Mouse (Mus musculus) MN1 (cell line): ENCODE measurements around the gene Timm44.
A peak's percentile ranks its signal among the peaks of the same experiment; 100 is the strongest.
"Not testable (repeated sequence)": the region's sequence is repeated elsewhere in the genome, so short reads cannot be mapped to it uniquely, and the experiment has no call there.

Experiments used
- DNase-seq: peaks from one replicate; pipeline ENCODE4 v3.0.0-alpha.2; 2016; ENCODE audit warnings: low spot score

Timm44 gene

DNA sequence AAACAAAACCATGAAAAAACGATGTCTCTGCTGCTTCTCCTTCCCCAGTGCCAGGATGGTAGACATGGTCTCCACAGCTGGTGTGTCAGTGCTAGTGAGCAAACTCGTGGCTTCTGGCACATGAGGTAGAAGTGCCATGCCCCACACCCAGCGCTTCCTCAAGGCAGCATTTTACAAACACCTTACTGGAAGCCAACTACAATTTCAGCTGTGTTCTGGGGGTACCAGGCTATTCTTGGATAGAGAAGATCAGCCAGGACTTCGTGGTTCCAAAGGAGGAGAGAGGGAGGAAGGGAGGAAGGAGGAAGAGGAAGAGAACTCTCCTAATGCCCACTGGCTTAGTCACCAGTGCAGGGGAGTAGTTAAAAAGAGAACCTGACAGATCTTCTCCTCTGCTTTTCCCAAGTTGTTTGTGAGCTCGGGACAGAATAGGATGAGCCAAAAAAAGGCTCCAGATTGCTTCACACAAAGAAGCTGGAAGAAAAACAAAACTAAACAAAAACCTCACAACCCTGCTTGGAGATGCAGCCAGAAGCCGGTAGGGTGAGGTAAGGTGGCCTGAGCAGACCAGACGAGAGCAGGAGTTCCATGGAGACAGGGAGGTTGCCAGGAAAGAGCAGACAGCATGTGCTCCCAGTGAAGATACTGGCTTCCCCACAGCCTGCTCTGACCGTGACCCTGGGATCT is 12.5 kb downstream of the Timm44 start:
- DNase-seq = peak; percentile 51

DNA sequence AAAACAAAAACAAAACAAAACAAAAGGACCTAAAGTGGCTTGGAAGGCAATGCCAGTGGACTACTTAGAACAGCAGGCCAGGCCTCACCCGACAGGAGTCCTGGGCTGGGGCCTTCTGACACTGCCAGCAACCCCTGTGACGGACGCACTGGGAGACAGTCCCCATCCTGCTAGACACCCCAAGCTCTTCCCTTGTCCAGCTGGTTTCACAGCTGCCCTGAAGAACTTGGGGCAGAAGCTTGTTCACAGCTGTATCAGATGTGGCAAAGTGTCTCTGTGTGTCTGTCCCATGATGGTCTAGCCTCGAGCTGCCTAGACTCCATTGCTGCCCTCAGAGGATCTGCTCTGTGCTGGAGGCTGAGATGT is 15.9 kb downstream of the Timm44 start:
- DNase-seq = no peak

DNA sequence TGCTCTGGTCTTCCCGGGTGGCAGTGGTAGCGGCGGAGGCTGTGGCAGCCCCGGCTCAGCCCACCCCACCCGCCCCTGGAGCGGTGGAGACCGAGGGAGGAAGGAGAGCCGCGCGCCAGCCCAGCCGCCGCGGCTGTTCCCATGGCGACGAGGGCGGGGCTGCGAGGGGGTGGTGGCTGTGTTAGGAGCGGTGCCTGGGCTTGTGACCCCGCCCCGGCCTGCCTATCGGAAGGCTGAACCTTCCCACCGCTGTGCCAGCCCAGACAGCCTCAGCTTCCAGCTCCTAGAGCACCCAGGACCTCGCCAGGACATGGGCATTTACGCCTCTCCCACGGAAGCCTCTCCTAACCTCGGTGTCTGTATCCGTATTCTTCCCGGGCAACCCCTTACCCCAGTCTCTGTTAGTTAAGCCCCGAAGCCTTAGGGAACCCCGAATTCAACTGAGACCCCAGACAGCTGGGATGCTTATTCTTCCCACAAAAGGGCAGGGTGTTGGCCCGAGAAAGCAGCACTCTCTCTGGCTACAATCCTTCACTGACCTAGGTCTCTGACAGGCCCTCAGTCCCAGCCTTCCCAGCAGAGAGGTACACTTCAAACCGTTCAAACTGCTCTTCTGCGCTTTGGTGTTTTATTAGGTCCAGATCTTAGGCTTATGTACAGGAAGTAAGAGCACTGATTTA is 16.4 kb downstream of the Timm44 start, which contains the start of gene Ctxn1:
Gene Ctxn1 (minus strand): TSS at position 150 of the 680 bp plus-strand sequence.
- DNase-seq = peak; percentile 99

DNA sequence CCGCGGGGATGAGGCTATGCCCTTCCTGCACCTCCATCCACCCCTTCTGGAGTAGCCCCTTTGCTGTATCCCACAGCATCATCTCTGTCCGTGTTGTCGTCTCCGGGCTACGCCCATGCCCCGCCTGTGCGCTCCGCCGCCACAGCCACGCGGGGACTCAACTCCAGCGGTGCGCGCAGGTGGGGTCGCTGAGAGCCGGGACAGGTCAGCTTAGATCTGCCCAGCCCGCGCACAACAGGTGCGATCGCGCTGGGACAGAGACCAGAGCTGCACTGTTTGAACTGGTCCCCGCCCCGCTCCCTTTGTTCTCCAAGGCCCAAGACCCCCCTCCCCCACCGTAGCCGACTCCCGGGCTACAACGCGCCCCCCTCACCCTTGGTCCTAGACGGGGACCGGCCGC is 17.0 kb downstream of the Timm44 start:
- DNase-seq = peak; percentile 77

DNA sequence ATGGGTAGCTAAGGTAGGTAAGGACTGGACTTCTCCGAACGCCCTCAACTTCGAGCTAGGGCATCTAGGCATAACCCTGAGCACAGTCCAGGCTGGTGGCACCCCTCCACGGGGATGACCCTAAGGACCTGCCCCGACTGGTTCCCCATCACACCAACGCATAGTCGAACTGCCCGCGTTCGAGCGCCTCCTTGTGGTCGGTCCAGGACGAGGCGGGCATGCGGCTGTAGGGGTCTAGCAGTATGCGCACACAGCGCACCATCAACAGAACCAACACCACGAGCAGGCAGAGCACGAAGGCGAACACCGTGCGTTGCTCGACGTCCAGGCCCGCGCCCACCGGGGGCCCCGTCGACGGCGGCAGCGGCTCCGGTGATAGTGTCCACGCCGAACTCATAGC is 17.5 kb downstream of the Timm44 start:
- peak; percentile 91 for DNase-seq

DNA sequence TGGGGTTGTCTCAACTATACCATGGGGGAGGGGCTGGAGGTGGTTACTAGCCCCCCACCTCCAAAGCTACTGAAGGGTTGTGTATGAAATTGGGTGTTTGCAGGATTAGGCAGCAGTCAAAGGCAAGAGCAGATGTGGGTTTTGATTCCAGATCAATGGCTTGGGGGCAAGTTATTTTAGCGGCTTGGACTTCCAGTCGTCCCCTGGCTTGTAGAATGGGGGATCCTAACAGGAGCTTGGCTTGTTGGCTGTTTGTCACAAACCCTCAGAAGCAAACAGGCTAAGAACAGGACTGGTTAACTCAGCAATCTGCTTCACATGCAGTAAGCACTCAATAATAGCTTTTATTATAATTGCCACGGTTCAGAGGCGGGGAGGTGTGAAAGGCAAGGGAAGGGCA is 18.4 kb downstream of the Timm44 start:
- no peak for DNase-seq

DNA sequence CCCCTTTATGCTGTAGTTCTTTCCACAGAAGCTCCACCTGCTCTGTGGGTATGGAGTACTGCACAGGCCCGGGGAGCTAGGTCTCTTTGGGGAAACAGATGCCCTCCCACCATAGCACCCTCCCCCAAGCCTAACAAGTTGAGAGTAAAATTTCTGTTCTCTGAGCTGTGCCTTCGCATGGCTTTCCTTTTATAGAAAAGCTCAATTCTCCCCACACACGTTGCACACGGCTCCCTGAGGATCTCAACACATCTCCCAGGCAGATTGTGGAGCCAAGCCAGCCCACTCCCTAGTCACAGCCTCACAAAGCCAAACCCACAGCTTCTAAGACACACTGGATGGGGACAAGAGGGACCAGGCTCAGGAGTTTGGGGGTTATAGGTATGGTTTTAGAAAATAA is 18.8 kb downstream of the Timm44 start:
- DNase-seq = no peak

DNA sequence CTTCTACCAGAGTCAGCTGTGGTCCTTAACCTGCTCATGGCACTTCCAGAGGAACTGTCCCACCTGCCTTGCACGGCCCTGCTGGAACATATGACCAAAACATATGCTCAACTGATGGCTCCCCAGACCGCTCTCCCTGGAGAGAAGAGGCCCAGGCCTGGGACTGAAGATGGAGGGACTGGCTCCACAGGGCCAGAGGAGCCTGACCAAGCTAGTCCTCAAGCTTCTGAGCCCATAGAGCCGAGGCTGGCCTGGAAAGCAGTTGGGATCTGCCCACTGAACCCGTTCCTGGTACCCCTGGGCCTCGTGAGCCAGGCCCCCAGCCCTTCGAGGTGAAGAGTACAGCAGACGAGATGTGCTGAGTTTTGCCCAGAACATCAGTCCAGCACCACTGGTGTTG is 20.2 kb downstream of the Timm44 start:
- DNase-seq = not testable (repeated sequence)

DNA sequence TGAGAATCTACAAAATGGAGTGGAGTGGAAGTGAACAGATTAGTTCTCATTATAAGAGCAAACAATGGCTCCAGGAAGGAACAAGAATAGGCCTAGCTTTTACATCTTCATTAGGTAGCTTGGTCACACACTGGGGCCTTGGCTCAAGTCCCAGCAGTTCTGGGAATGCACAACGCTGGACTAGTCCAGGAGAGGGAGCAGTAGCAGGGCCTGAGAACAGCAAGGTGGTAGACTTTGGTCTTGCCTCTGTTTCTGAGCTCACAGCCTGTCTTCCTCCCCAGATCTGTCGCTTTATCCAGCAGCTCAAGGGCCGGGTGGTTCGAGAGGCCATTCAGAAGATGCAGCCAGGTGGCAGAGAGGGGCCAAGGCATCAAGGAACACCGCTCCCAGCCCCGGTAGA is 21.7 kb downstream of the Timm44 start:
- DNase-seq = peak; percentile 93

DNA sequence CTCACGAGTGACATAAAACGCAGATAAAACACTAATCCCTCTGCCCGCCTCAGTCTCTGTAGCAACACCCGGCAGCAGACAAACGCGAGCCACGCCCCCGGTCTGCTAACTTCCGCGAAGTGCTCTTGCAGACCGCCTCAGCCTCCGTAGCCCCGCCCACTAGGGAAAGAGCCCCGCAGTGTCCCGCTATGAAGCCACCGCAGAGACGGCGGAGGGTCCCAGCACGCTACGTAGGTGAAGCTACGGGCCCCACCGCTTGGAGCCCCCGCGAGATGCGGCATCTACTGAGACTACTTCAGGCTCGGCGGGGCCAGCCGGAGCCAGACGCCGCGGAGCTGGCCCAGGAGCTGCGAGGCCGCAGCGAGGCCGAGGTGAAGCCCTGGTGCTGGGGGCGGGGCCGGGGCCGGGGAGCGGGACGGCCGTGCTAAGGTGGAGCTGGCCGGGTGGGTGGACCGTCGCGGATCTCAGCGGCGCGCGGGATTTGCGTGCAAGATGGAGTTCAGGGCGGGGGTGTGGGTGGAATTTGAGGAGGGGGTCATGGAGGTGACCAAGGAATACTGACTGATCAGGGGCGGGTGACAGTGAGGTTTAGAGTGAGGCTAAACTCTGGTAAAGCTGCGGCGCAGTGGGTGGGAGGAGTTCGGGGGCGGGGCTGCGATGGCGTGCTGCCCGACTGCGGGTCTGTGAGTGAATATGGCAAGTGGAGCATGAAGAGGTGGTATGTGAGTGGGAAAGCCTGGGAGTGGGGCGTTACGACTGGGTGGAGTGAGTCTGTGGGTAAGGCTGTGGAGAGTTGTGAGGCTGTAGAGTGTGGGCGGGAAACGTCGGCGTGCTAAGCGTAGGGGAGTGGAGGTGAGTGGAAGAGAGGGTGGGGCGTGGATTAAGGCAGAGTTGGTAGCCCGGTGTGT is 22.5 kb downstream of the Timm44 start, which contains the start of gene Snapc2:
Gene Snapc2 (plus strand): TSS at position 147 of the 908 bp plus-strand sequence.
- DNase-seq = peak; percentile 99

DNA sequence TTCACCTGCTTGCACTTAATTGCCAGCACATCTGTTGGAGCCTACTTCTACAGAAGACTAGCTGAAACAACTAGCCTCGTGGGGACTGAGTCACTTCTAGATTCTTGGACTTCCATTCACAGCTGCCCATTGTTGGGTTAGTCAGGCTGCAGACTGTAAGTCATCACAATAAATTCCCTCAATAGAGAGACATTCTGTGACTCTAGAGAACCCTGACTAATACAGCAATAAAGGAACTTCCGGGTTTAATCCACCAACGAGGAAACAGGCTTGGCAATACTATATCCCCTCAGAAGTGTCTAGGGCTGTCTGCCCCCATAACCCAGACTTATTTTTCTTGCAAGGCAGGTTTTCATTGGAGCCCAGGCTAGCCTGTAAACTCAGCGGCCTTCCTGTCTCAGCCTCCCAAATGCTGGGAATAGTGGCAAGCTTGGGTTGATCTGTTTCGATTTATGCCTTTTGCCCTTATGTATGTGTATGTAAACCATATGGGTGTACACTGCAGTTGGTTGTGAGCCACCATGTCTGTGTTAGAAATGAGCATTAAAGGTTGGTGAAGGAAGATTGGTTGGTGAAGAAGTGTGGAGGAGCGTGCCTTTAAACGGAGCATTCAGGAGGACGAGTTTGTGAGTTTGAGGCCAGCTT is 23.5 kb downstream of the Timm44 start:
- no peak for DNase-seq

DNA sequence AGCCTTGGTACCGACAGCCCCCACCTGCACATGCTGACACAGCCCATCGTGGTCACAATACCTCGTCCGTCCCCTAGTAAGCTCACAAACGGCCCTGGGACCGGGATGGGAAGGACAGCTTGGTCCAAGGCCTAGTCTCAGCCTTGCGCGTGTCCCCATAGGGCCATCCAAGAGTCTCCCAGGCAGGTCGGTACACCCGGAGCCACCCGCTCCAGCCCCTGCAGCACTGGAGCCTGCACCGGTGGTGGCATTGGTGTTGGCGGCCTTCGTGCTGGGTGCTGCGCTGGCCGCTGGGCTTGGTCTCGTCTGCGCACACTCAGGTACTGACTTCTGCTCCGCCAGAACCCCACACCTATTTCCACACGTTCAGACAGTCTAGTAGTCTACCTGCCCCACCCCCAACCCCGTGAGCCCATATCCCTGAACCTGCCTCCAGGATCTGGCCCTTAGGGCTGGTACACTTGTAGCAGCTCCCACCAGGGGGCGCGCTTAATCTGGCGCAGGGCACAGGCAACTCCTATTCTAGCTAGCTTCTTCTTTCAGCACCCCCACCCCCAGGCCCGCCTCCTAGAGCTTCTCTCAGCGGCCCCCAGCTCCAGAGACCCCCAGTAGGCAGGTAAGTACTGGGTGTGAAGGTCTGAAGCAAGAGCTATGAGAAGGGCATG is 25.3 kb downstream of the Timm44 start:
- peak; percentile 90 for DNase-seq

DNA sequence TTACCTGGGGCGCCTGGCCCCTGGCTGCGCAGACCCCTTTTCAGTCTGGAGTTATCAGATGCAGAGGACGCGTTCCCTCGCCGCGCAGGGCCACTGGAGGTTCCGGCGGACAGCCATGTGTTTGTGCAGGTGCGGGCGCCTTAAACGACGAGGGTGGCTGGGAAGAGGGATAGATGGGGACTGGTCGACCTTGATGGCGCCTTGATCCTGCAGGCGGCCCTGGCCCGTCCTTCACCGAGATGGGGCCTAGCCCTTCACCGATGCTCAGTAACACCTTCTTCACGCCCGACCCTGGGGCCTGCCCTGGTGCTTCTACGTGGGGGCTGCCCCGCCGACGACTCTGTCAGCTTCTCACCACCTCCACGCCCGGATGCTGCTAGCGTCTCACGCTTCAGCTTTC is 26.5 kb downstream of the Timm44 start:
- no peak for DNase-seq

DNA sequence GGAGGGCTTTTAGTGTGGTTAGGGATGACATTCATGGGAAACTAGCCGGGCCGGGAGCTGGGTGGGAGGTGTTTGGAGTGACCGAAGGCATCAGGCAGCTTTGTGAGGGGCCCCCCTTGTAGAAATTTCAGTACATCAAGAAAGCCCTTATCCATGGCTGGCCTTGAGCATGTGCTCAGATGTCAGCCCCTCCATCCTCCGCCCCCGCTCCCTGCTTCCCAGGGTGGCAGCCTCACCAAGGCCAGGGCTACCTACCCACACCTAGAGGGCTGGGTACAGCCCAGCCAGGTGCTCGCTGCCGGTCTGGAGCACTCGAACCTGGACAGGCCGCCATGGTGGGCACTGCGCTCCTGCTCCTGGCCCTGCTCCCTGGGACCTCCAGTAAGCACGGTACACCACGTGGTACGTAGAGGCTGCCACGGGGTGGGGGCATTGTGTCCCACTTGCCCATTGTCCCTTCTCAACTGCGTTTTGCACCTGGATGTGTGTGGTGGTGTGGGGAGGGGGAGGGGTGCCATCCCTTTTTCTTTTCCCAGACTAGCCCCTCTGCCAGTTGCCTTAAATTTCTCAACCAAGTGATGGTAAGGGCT is 27.7 kb downstream of the Timm44 start, which contains the start of gene Tgfbr3l:
Gene Tgfbr3l (plus strand): TSS at position 264 of the 590 bp plus-strand sequence.
- no peak for DNase-seq

DNA sequence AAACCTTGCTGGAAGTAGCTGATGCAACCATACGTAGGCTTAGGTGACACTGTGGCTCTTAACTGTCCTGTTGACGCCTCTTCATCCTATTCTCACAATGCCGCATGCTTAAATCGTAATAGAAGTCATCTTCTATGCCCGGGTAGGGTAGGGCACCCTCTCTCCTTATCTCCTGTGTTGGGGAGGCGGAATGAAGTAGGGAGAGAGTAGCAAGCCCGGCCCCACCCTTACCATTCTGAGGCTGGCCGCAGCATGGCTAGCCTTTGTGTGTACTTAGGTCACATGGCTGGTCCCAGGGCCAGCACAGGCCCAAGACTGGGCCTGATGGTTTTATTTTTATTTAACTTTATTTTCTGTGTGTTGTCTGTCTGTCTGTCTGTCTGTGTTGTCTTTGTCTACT is 28.5 kb downstream of the Timm44 start:
- no peak for DNase-seq

DNA sequence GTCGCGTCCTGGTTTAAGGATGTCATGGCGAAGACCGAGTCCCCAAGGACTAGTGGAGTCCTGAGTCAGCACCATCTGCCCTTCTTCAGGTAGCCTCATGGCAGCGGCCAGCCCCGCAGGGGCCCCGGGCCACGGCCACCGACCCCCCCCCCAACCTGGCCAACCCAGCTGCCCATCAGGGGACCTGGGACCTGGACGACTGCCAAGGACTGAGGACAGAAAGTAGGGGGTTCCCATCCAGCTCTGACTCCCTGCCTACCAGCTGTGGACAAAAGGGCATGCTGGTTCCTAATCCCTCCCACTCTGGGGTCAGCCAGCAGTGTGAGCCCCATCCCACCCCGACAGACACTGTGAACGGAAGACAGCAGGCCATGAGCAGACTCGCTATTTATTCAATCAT is 30.0 kb downstream of the Timm44 start:
- DNase-seq = no peak

DNA sequence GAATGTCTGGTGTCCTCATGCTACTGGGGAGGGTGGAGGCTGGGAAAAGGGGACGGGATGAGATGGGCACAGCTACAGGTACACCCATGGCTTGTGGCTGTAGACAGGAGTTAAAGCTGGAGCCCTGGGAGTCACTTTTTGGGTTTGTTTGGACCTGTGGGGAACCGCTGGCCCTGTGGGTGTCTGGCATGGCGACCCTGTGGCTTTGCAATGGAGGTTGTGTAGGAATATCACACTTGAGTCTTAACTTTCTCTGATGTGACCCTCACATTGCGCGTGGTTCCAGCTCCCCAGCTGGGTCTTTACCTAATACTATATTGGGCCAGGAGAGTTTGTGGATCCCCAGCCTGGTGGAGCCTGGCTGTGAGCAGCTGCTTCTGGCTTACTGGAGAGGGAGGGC is 30.7 kb downstream of the Timm44 start:
- DNase-seq = no peak

DNA sequence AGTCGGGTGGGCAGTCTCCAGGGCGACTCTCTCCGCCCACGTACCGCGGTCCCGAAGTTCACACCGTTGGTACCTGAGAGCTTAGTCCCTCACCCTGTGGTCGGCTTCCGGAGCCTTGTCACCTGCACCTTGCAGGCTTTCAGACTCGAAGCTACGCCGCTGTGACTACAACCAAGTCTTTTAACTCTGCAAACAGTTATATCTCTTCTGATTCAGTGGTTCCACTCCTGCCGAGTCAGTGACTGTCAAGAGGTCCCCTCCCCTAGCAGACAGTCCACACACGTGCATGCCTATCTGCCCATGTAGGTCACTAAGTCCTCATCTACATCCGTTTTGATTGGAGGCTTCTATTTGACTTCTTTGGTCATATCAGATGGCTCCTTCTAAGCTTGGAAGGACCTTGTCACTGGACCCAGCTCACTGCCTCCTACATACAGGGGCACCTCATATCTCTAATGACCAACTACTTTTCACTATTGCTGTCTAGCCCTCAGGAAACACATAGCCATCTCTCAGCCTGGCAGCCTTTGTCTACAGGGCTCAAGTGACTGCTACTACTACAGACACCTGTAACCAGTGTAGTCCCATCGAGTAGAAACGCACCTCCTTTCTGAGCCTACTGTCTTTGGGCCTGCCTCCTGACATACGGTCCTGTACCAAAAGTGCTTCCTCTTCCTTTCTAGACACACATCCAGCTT is 36.4 kb downstream of the Timm44 start:
- no peak for DNase-seq

DNA sequence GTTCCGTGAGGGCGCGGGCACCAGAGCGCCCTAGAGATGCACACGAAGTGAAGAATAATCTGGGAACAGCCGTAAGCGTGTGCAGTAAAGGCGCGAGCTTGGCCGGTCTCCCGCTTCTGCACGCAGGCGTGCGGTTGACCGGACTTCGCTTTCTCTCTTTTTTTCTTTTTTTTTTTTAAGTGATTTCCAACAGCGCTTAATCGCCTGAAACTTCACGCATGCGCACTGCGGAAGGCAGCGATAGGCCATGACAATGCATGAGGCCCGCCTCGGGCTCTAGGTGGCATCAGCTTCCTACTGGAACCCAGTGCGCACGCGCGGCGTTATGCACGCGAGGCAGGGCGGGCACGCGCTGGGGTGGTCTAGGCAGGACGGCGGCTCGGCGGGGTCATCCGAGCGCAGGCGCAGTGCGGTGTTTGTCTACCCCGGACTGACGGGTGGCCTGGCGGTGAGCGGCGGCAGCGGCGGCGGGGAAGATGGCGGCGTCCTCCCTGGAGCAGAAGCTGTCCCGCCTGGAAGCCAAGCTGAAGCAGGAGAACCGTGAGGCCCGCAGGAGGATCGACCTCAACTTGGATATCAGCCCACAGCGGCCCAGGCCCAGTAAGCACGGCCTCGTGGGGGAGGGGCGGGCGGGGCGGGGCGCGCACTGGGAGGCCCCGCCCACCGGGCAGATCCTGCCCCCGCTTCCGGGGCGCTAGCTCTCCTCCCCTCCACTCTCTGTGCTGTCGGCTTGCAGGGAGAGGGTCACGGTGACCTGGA is 37.1 kb downstream of the Timm44 start, which contains the start of the genes Map2k7 and Gm49320:
Gene Map2k7 (plus strand): TSS at position 307 of the 759 bp plus-strand sequence.
Gene Gm49320 (plus strand): TSS at position 432 of the 759 bp plus-strand sequence.
- DNase-seq = peak; percentile 100
